ENCODE assay signal across 10 mouse cellular contexts in the genomic region with DNA sequence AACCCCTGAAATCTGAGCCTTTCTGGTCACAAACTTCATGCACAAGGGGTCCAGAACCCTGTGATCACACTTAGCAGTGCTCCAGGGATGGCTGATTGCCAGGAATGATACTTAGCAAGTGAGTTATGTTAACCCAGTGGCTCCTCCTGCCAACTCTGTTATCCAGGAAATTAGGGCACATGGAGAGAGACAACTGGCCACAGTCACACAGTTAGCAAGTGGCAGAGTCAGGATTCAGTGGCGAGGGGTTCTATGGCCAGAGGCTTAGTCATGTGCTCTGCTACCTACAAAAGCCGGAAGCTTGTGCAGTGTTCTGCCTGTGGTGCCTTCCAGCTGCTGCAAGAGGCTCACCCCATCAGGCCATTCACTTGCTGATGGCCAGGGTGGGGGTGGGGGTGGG.
A peak's percentile ranks its signal among the peaks of the same experiment; 100 is the strongest.
DNase-seq lines count a peak whose midpoint lies in the region; ATAC-seq and TF ChIP-seq lines count a peak whose summit lies in the region.
"Had no signal": no experiment of that assay in that cellular context is flagged by ENCODE, and none has a peak within 500 bp of the region (broad histone marks: within the 10 kb centered on the region; RNA-seq: fewer than 3 reads in every experiment).

No protein-coding gene starts in this region.

- no peaks in the 10 kb centered on the region for H3K4me1 ChIP-seq in intestine, embryonic 14.5 days (replicated peaks; ENCODE audit: control insufficient read depth, insufficient read depth, low read length)
- no peaks in the 10 kb centered on the region for H3K4me1 ChIP-seq in intestine, postnatal 0 days (replicated peaks; ENCODE audit: control insufficient read depth, insufficient read depth, low read length)

- H3K36me3 ChIP-seq in intestine, embryonic 14.5 days (ENCODE audit: control insufficient read depth, insufficient read depth, low read length) = no peaks in the 10 kb centered on the region
- no peaks in the 10 kb centered on the region for H3K36me3 ChIP-seq in intestine, postnatal 0 days (ENCODE audit: control insufficient read depth, insufficient read depth)

- ATAC-seq in intestine, embryonic 14.5 days (replicated peaks; ENCODE audit: low FRiP score, low TSS enrichment, low read depth) = 0 out of 2 replicates have a peak, but pooled peaks have one; percentile 12
- no peak for ATAC-seq in intestine, postnatal 0 days

- no peak overlapping the region for H3K27ac ChIP-seq in intestine, embryonic 14.5 days (ENCODE audit: low read depth)
- no peak overlapping the region for H3K27ac ChIP-seq in intestine, postnatal 0 days (ENCODE audit: low read depth, low read length)
- H3K27ac ChIP-seq: liver, embryonic 14.5 days had no signal

- peak; percentile 74 to 79 for DNase-seq in cerebellum, postnatal 10 days
- DNase-seq in cerebellum, adult 18-20 months = no peak
- no peak for DNase-seq in intestine, embryonic 14.5 days (ENCODE audit: low spot score)
- peak; percentile 5 for DNase-seq in urinary bladder, postnatal 14 days (ENCODE audit: low spot score)
- DNase-seq in urinary bladder, postnatal 25 days (ENCODE audit: low spot score) = no peak
- no peak for DNase-seq in layer of hippocampus, postnatal 14 days (ENCODE audit: low spot score in 2 of 2)
- no peak for DNase-seq in spleen, postnatal 10 days (ENCODE audit: low spot score in 2 of 2)
- DNase-seq: layer of hippocampus, adult 9-11 months had no signal

- no peak for TF ChIP-seq CTCF in intestine, postnatal 0 days (IDR thresholded peaks at IDR 0.05; ENCODE audit: low read depth)

- no peaks in the 10 kb centered on the region for H3K27me3 ChIP-seq in intestine, embryonic 14.5 days (replicated peaks; ENCODE audit: control insufficient read depth, insufficient read depth, low read length)
- H3K27me3 ChIP-seq in intestine, postnatal 0 days (replicated peaks; ENCODE audit: control insufficient read depth, insufficient read depth, low read length) = no peaks in the 10 kb centered on the region

- no peak overlapping the region for H3K4me3 ChIP-seq in intestine, embryonic 14.5 days (ENCODE audit: low read depth, low read length)
- no peak overlapping the region for H3K4me3 ChIP-seq in intestine, postnatal 0 days (ENCODE audit: low read depth, low read length)

- no peak overlapping the region for H3K4me2 ChIP-seq in intestine, embryonic 14.5 days (ENCODE audit: low read length)
- no peak overlapping the region for H3K4me2 ChIP-seq in intestine, postnatal 0 days (replicated peaks; ENCODE audit: low read depth)

- H3K9ac ChIP-seq in intestine, embryonic 14.5 days (ENCODE audit: low read length) = no peak overlapping the region
- H3K9ac ChIP-seq in intestine, postnatal 0 days (ENCODE audit: low read depth, low read length) = no peak overlapping the region
- H3K9ac ChIP-seq: liver, embryonic 14.5 days had no signal

- 63% methylated on average over 2 of the region's 2 CpGs for WGBS in intestine, embryonic 14.5 days
- WGBS in intestine, postnatal 0 days = 83% methylated on average over 2 of the region's 2 CpGs

- no peaks in the 10 kb centered on the region for H3K9me3 ChIP-seq in intestine, embryonic 14.5 days (ENCODE audit: control insufficient read depth, low read length)
- no peaks in the 10 kb centered on the region for H3K9me3 ChIP-seq in intestine, postnatal 0 days (ENCODE audit: control insufficient read depth)

Comparison
In these comparisons a context has a peak if more than half of its experiments do, and no peak if none do; other contexts are left out.
1. DNase-seq: peak in cerebellum, postnatal 10 days (2 of 2) and urinary bladder, postnatal 14 days (single experiment); none in cerebellum, adult 18-20 months (0 of 2), intestine, embryonic 14.5 days (single experiment), urinary bladder, postnatal 25 days (single experiment), layer of hippocampus, postnatal 14 days (0 of 2) and spleen, postnatal 10 days (0 of 2).